8 mouse cellular contexts compared by ENCODE assay signal in the genomic region with DNA sequence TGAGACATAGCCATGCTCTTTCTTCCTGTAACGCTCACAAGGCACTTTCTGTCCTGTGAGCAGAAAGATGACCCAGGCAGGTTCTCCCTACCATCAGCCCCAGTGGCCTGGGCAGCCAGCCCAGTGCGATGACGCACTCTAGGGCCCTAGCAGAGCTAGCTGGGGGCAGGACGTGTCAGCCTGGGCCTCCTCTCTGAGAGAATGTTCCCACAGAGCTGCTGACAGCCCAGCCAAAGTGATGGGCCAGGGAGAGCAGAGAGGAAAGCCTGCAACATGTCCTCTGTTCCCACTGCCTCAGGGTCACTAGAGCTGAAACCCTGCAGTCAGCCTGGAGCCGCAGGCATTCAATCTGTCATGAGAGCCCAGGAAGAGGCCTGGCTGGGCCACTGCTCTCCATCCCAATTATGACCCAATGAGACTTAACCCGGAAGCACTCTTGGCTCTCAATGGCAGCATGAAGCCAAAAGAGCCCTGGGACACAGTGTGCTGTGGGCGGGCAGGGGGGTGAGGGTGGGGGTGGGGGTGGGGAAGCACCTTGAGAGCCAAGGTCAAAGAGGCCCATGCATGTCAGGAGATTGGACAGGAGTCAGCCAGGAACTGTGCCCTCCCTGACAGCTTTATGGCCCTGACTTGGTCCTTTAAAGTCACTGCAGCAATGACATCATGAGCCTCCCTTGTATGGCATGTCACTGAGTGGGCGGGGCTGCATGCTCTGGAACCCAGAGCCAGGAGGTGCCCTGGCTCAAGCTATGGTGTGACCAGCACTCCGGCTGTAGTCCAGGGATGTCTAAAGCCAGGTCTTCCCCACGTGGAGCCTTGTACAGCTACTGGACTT.
DNase-seq lines count a peak whose midpoint lies in the region; ATAC-seq and TF ChIP-seq lines count a peak whose summit lies in the region.

No protein-coding gene starts in this region.

- TF ChIP-seq CTCF in lung, adult 2 months (IDR thresholded peaks at IDR 0.05; ENCODE audit: insufficient read depth, low read length): no peak

- WGBS in lung, adult 2 months: 63% methylated on average over 10 of the region's 10 CpGs

- no peak for ATAC-seq in cerebellum, adult (ENCODE audit: insufficient number of reproducible peaks, low FRiP score, low TSS enrichment)

- intact Hi-C loops in gastrocnemius, postnatal 14 days (cut with DNase I; ENCODE audit: low total_unique reads): no loop called here

- H3K4me3 ChIP-seq in lung, adult 2 months (replicated peaks; ENCODE audit: extremely low read depth, low read depth, low read length): no peak overlapping the region

- no peak for TF ChIP-seq POLR2A in lung, adult 2 months (IDR thresholded peaks at IDR 0.05; ENCODE audit: borderline replicate concordance, extremely low read depth, low read depth, low read length)

- H3K4me1 ChIP-seq in lung, adult 2 months (ENCODE audit: control insufficient read depth, insufficient read depth, low read length): no peaks in the 10 kb centered on the region

- DNase-seq in cerebellum, adult 18-20 months: peak; percentile 17 to 24
- peak; percentile 95 to 96 for DNase-seq in adrenal gland, adult (ENCODE audit: inconsistent age in 2 of 2, low spot score in 1 of 2)
- DNase-seq in gastrocnemius, postnatal 14 days: peak; percentile 81
- DNase-seq in kidney, adult 11 months: peak; percentile 82
- peak; percentile 16 for DNase-seq in lung, adult 2 months
- DNase-seq in embryo, embryonic 11 days: no peak
- no peak for DNase-seq in frontal cortex, postnatal 10 days (ENCODE audit: low spot score in 2 of 2)

Comparison
In these comparisons a context has a peak if more than half of its experiments do, and no peak if none do; other contexts are left out.
1. DNase-seq: peak in cerebellum, adult 18-20 months (2 of 2), adrenal gland, adult (2 of 2), gastrocnemius, postnatal 14 days (single experiment), kidney, adult 11 months (single experiment) and lung, adult 2 months (single experiment); none in embryo, embryonic 11 days (single experiment) and frontal cortex, postnatal 10 days (0 of 2).